Mouse (Mus musculus): Measurements from ENCODE around the gene S1pr1. TPM values are rescaled to one million over a fixed set of nuclear protein-coding genes. Genes with fewer than 3 reads are reported as not detected.

S1pr1 gene
- polyA plus RNA-seq, 1 experiment from 2014 or later = 21.1 TPM

GRCm38 (mm10) chr3:115735540-115735939 lies 20.7 kb upstream of the S1pr1 start:
- no peaks in the 10 kb centered on the region for H3K36me3 ChIP-seq
- 94% methylated on average over 3 of the region's 3 CpGs for WGBS
- H3K9ac ChIP-seq = no peak overlapping the region
- H3K4me2 ChIP-seq = no peak overlapping the region
- H3K4me3 ChIP-seq (replicated peaks) = no peak overlapping the region
- H3K27ac ChIP-seq = no peak overlapping the region
- H3K27me3 ChIP-seq = no peaks in the 10 kb centered on the region
- no peaks in the 10 kb centered on the region for H3K4me1 ChIP-seq
- no peak for ATAC-seq (replicated peaks; ENCODE audit: low FRiP score)
- no peaks in the 10 kb centered on the region for H3K9me3 ChIP-seq (replicated peaks)

DNA sequence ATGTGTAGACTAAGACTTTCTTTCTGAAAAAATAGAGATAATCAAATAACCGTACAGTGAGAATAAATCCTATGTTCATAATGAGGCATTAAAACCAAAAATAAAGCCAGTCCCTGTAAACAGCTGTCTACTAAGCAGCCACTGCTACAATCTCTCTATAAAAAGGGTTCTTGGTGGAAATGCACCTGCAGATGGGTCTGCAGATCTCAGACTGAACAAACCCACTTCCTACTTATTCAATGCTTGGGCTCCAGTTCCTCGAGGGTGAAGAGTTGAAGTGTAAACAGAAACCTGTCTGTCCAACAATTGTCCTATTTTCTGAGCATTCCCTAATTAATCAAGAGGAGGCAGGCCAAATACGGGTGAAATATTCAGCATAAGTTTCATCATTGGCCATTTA lies 20.0 kb upstream of the S1pr1 start:
- WGBS = 77% methylated on average over 3 of the region's 3 CpGs
- no peak overlapping the region for H3K4me2 ChIP-seq
- H3K4me3 ChIP-seq (replicated peaks) = no peak overlapping the region
- no peaks in the 10 kb centered on the region for H3K9me3 ChIP-seq (replicated peaks)
- no peak overlapping the region for H3K27ac ChIP-seq
- no peak overlapping the region for H3K9ac ChIP-seq
- no peaks in the 10 kb centered on the region for H3K4me1 ChIP-seq
- no peaks in the 10 kb centered on the region for H3K36me3 ChIP-seq
- no peaks in the 10 kb centered on the region for H3K27me3 ChIP-seq
- no peak for ATAC-seq (replicated peaks; ENCODE audit: low FRiP score)

DNA sequence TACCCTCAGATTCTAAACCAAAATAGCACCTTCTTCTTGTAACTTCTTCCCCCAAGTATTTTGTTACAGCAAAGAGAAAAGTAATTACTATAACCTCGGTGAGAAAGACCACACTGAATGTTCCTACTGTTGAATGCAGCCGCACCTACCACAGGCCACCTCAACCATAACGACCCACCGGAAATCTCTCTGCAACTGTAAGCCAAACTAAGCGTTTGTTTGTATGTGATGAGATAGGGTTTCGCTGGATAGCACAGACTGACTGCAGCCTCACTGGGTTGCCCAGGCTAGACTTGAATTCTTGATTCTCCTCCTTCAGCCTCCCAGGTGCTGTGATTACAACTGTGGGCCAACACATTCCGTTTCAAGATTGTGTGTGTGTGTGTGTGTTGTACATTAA lies 15.5 kb upstream of the S1pr1 start:
- Histone ChIP-seq H3K4me1 (no peaks in the 10 kb centered on the region), H3K4me2 (no peak overlapping the region), H3K9ac (no peak overlapping the region), H3K36me3 (no peaks in the 10 kb centered on the region), H3K4me3 (replicated peaks) (no peak overlapping the region), H3K27ac (no peak overlapping the region), H3K27me3 (no peaks in the 10 kb centered on the region), H3K9me3 (replicated peaks) (no peaks in the 10 kb centered on the region)
- no peak for ATAC-seq (replicated peaks; ENCODE audit: low FRiP score)
- 83% methylated on average over 7 of the region's 7 CpGs for whole genome bisulfite sequencing

DNA sequence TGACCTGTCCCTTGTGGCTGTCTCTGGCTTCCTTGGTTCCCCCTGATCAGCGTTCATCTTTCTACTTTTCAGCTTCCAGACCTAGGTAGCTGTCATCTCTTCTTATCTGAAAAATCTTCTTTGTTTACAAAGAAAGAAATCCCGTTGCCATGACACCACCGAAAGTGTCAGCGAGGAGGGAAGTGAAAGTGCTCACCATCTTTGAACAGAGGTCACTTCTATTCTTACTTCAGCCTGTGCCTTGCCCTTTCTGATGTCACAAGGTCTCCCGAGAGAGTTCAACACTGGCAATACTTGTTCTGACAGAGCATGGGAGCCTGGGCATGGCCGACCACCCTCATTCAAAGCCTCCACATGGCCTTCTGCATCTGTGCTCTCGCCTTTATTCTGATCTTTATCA lies 14.3 kb upstream of the S1pr1 start:
- ATAC-seq (replicated peaks; ENCODE audit: low FRiP score) = no peak
- WGBS = 72% methylated on average over 7 of the region's 7 CpGs
- no peaks in the 10 kb centered on the region for H3K9me3 ChIP-seq (replicated peaks)
- no peaks in the 10 kb centered on the region for H3K4me1 ChIP-seq
- no peaks in the 10 kb centered on the region for H3K27me3 ChIP-seq
- no peak overlapping the region for H3K9ac ChIP-seq
- no peak overlapping the region for H3K4me2 ChIP-seq
- no peaks in the 10 kb centered on the region for H3K36me3 ChIP-seq
- H3K27ac ChIP-seq = no peak overlapping the region
- no peak overlapping the region for H3K4me3 ChIP-seq (replicated peaks)

- no peaks in the 10 kb centered on the region for H3K4me1 ChIP-seq
- H3K9me3 ChIP-seq (replicated peaks) = no peaks in the 10 kb centered on the region
- no peak overlapping the region for H3K27ac ChIP-seq
- H3K4me3 ChIP-seq (replicated peaks) = no peak overlapping the region
- no peak overlapping the region for H3K9ac ChIP-seq
- no peak for ATAC-seq (replicated peaks; ENCODE audit: low FRiP score)
- no peaks in the 10 kb centered on the region for H3K27me3 ChIP-seq
- no peaks in the 10 kb centered on the region for H3K36me3 ChIP-seq
- WGBS = 79% methylated on average over 3 of the region's 3 CpGs
- H3K4me2 ChIP-seq = no peak overlapping the region
These were observed 13.3 kb upstream of the S1pr1 start for GRCm38 (mm10) chr3:115728211-115728610.

DNA sequence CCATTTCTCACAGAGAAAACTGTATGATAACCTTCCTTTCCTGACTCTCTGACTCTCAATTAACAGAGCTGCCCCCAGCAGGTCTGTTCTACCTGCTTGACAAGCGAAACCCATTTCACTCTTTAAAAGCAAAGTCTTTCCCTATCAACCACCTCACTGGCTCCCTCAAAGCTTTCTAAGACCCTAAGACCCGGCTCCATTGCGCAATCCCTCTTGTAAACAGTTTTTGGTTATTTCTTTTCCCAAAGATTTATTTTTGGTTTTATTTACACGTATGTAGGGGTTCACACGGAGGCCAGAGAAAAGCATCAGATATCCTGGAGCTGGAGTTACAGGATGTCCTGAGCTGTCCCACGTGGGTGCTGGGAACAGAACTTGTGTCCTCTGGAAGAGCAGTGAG lies 4.0 kb upstream of the S1pr1 start:
- H3K4me2 ChIP-seq = no peak overlapping the region
- H3K9me3 ChIP-seq (replicated peaks) = no peaks in the 10 kb centered on the region
- no peak overlapping the region for H3K4me3 ChIP-seq (replicated peaks)
- no peak overlapping the region for H3K27ac ChIP-seq
- WGBS = 79% methylated on average over 6 of the region's 6 CpGs
- H3K9ac ChIP-seq = no peak overlapping the region
- H3K4me1 ChIP-seq = peaks cover 3% of the 10 kb centered on the region; the same call in 1 of the 2 replicates
- no peaks in the 10 kb centered on the region for H3K27me3 ChIP-seq
- H3K36me3 ChIP-seq = no peaks in the 10 kb centered on the region
- ATAC-seq (replicated peaks; ENCODE audit: low FRiP score) = no peak

- no peaks in the 10 kb centered on the region for H3K9me3 ChIP-seq (replicated peaks)
- peaks cover 11% of the 10 kb centered on the region for H3K4me1 ChIP-seq
- peak overlapping the region; percentile 58 for H3K4me3 ChIP-seq (replicated peaks)
- no peak for ATAC-seq (replicated peaks; ENCODE audit: low FRiP score)
- 73% methylated on average over 3 of the region's 3 CpGs for WGBS
- H3K36me3 ChIP-seq = no peaks in the 10 kb centered on the region
- H3K9ac ChIP-seq = peak overlapping the region; percentile 59
- peak overlapping the region; percentile 72 for H3K4me2 ChIP-seq
- H3K27me3 ChIP-seq = 0 out of 2 replicates have a peak, but pooled peaks cover 2% of the 10 kb centered on the region
- H3K27ac ChIP-seq = no peak overlapping the region
These were observed 1.1 kb upstream of the S1pr1 start for GRCm38 (mm10) chr3:115715900-115716515.

GRCm38 (mm10) chr3:115714049-115714435 lies 830 bp downstream of the S1pr1 start:
- Histone ChIP-seq H3K4me1 (peaks cover 11% of the 10 kb centered on the region), H3K4me2 (peak overlapping the region; percentile 72), H3K9ac (peak overlapping the region; percentile 59; the same call in 1 of the 2 replicates), H3K27ac (peak overlapping the region; percentile 73; the same call in 1 of the 2 replicates), H3K36me3 (no peaks in the 10 kb centered on the region), H3K27me3 (0 out of 2 replicates have a peak, but pooled peaks cover 2% of the 10 kb centered on the region), H3K4me3 (replicated peaks) (peak overlapping the region; percentile 58), H3K9me3 (replicated peaks) (no peaks in the 10 kb centered on the region)
- WGBS = 9% methylated on average over 5 of the region's 5 CpGs
- ATAC-seq (replicated peaks; ENCODE audit: low FRiP score) = no peak

- Histone ChIP-seq H3K4me3 (replicated peaks) (peak overlapping the region; percentile 58), H3K36me3 (no peaks in the 10 kb centered on the region), H3K27me3 (0 out of 2 replicates have a peak, but pooled peaks cover 2% of the 10 kb centered on the region), H3K9ac (no peak overlapping the region), H3K4me2 (peak overlapping the region; percentile 72), H3K27ac (peak overlapping the region; percentile 73), H3K4me1 (peaks cover 11% of the 10 kb centered on the region), H3K9me3 (replicated peaks) (no peaks in the 10 kb centered on the region)
- ATAC-seq (replicated peaks; ENCODE audit: low FRiP score) = no peak
- WGBS = 18% methylated on average over 22 of the region's 22 CpGs
These were observed 1.3 kb downstream of the S1pr1 start for GRCm38 (mm10) chr3:115713417-115714048.

- 17% methylated on average over 9 of the region's 9 CpGs for WGBS
- Histone ChIP-seq H3K9ac (no peak overlapping the region), H3K4me3 (replicated peaks) (peak overlapping the region; percentile 58), H3K27ac (no peak overlapping the region; the same call in 1 of the 2 replicates), H3K4me1 (peaks cover 11% of the 10 kb centered on the region), H3K36me3 (no peaks in the 10 kb centered on the region), H3K9me3 (replicated peaks) (no peaks in the 10 kb centered on the region), H3K27me3 (0 out of 2 replicates have a peak, but pooled peaks cover 2% of the 10 kb centered on the region), H3K4me2 (peak overlapping the region; percentile 72)
- ATAC-seq (replicated peaks; ENCODE audit: low FRiP score) = no peak
These were observed 2.1 kb downstream of the S1pr1 start for GRCm38 (mm10) chr3:115712808-115713200.

DNA sequence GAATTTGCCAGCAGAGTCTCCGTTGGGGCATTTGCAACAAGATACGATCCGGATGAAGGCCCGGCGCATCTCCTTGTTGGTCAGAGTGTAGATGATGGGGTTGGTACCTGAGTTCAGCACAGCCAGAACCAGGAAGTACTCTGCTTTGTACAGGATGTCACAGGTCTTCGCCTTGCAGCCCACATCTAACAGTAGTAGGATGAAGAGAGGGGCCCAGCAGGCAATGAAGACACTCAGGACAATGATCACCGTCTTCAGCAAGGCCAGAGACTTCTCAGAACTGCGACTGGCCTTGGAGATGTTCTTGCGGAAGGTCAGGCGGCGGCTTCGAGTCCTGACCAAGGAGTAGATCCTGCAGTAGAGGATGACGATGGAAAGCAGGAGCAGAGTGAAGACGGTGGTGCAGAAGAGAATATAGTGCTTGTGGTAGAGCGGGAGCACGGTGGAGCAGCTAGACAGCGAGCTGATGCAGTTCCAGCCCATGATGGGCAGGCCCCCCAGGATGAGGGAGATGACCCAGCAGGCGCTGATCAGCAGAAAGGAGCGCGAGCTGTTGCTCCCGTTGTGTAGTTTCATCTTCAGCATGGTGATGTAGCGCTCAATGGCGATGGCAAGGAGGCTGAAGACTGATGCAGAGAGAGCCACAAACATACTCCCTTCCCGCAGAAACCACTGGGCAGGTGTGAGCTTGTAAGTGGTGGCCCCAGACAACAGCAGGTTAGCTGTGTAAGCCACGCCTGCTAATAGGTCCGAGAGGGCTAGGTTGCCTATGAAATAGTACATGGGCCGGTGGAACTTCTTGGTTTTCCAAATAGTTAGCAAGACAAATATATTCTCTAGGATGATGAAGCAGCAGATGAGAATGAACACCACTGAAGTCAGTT lies 2.7 kb downstream of the S1pr1 start:
- Histone ChIP-seq H3K9me3 (replicated peaks) (no peaks in the 10 kb centered on the region), H3K27me3 (0 out of 2 replicates have a peak, but pooled peaks cover 2% of the 10 kb centered on the region), H3K4me1 (peaks cover 11% of the 10 kb centered on the region), H3K27ac (no peak overlapping the region), H3K4me3 (replicated peaks) (peak overlapping the region; percentile 58), H3K4me2 (peak overlapping the region; percentile 72), H3K9ac (no peak overlapping the region), H3K36me3 (no peaks in the 10 kb centered on the region)
- WGBS = 89% methylated on average over 27 of the region's 27 CpGs
- no peak for ATAC-seq (replicated peaks; ENCODE audit: low FRiP score)

GRCm38 (mm10) chr3:115711393-115711792 lies 3.5 kb downstream of the S1pr1 start:
- H3K9me3 ChIP-seq (replicated peaks) = no peaks in the 10 kb centered on the region
- H3K4me2 ChIP-seq = peak overlapping the region; percentile 72; the same call in 1 of the 2 replicates
- H3K4me3 ChIP-seq (replicated peaks) = peak overlapping the region; percentile 11; the same call in 1 of the 2 replicates

More at GRCm38 (mm10) chr3:115711393-115711792, 3.5 kb downstream of the S1pr1 start:
- WGBS = 88% methylated on average over 3 of the region's 3 CpGs
- no peaks in the 10 kb centered on the region for H3K36me3 ChIP-seq
- ATAC-seq (replicated peaks; ENCODE audit: low FRiP score) = no peak
- H3K27me3 ChIP-seq = 0 out of 2 replicates have a peak, but pooled peaks cover 2% of the 10 kb centered on the region
- no peak overlapping the region for H3K27ac ChIP-seq
- peaks cover 11% of the 10 kb centered on the region for H3K4me1 ChIP-seq
- H3K9ac ChIP-seq = no peak overlapping the region
